Mouse (Mus musculus): ENCODE results near the gene P2rx2. TPM values are rescaled to one million over a fixed set of nuclear protein-coding genes. Genes with fewer than 3 reads are reported as not detected.
A peak's percentile ranks its signal among the peaks of the same experiment; 100 is the strongest.

Gene P2rx2
- total RNA-seq (2021), result under 1 TPM in 1 of 2 experiments, not detected in 1; 0.75 TPM

DNA sequence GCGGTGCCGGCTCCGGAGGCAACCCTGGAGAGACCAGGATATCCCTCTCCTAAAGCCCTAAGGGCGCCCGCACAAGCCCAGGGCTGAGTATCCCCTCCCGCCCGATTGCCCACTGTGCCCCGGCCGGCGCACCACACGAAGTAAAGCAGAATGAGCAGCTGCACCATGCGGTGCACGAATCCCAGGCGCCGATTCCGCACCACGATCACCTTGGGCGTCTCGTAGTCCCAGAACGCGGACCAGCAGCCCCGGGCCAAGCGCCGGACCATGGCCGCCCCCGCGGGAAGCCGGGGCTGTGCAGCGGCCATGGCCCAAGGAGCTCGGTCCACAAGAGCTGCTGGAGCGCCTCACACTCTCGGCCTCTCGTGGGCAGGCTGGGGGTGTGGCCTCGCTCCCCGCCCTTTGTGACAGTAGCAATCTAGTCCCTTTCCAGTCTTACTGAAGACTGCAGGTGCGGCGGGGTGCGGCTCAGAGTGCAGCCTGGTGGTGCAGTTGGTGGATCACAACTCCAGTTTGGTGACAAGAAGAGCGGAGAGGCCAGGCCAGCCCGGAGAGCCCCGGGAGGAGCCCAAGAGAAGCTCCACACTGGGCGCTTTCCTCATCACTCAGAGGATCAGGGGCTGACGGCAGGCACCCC lies at the start of gene P2rx2:
Gene P2rx2, minus strand, starts transcription at position 565 of the 637 bp plus-strand sequence.
- no peak for DNase-seq (ENCODE audit: extremely low spot score in 1 of 2, low spot score in 1 of 2)

DNA sequence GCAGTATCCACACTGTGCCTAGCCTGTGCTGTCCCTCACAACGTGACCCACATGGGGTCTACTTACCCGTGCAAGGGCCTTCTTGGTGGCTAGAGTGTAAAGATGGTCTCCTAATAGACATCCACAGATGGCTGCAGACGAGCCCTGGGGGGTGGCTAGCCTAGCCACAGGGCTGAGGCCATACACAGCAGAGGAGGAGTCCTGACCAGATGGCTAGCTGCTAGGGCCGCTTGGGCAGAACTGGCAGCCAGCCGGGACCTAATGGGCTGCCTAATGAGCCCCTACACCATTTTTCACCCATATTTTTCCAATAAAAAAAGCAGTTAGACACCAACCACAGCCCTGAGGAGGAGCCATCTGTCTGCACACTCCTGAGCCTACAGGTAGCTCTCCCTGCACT lies 49.7 kb upstream of the P2rx2 start:
- no peak for DNase-seq (ENCODE audit: extremely low spot score in 1 of 2, low spot score in 1 of 2)

DNA sequence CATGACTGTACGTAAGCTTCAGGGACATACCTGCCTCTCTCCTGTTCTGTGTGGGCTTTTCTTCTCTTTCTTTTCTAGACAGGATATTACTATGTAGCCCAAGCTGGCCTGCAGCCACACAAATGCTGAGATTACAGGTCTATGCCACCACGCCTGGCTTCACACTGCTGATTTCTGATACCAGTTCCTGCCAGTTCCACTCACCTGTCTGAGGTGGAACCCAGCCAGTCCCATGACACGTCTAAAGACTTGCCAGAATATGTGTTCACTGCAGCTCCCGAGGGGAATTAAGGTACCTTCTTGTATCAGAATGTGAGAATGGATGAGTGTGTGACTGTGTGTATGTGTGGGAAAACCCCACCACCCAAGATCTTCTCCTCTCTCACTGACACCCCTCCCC lies 47.6 kb upstream of the P2rx2 start:
- no peak for DNase-seq (ENCODE audit: extremely low spot score in 1 of 2, low spot score in 1 of 2)

- no peak for DNase-seq (ENCODE audit: extremely low spot score in 1 of 2, low spot score in 1 of 2)
These were observed 44.3 kb upstream of the P2rx2 start for GRCm38 (mm10) chr5:110387332-110387731.

DNA sequence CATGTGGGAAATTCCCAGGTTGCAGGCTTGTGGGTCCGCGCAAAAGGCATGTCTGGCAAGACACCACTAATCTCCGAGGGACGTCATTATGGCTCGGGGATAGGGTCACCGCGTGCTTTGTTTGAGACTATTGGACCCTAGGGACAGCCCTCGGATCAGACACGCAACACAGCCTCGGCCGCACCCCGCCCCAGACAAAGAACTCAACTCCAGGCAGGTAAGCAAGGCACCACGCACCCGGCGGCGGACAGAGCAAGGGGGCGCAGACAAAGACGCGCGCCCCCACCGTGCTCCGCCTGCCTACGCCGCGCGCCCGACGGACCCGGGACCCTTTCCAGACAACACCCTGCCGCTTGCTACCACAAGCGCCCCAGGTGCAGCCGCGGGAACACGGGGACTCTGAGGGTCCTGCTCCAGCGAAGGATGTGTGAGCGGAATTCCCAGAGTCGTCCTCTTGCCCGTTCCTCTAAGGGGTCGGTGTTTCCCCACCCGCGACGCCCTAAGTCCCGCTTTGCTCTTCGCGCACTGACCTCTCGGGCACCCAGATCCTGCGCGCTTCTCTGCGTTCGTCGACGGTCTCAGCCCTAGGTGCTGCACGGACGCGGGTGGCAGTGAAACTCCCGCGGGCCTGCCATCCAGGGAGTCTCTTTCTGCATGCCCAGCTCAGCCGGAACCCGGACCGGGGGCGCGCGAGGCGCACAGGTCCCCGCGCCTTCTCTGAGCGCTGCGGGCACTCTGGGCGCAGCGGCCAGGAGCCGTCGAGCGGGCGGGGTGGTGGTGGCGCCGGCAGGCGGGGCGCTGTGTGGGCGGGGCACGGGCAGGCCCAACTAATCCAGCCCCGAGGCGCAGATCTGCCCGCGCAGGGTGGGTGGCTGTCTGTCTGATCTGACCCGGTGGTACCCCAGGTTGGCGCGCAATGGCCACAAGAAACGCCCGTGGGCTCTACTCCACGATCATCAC lies 43.6 kb upstream of the P2rx2 start:
- DNase-seq (ENCODE audit: extremely low spot score in 1 of 2, low spot score in 1 of 2), result peak; percentile 61 to 66

- DNase-seq (ENCODE audit: extremely low spot score in 1 of 2, low spot score in 1 of 2), result no peak
These were observed 42.3 kb upstream of the P2rx2 start for GRCm38 (mm10) chr5:110385263-110385662.

DNA sequence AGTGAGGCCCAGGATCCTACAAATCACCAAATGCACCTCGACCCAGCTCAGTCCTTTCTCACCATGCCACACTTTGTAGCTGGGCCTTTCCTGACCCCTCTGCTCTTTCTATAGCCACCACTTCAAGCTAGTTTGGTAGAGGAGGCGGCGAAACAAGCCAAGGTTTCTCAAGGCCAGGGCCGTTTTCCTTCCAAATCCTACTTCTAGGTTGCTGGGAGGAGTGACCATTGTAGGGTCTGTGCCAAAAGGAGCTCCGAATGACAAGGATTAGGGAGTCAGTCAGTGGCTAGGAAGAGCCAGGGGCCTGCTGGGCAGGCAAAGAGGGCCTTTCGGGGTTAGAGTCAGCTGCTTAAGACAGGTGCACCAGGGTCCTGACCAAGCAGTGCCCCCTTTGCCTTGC lies 41.5 kb upstream of the P2rx2 start:
- no peak for DNase-seq (ENCODE audit: extremely low spot score in 1 of 2, low spot score in 1 of 2)

GRCm38 (mm10) chr5:110379823-110380222 lies 36.8 kb upstream of the P2rx2 start:
- no peak for DNase-seq (ENCODE audit: extremely low spot score in 1 of 2, low spot score in 1 of 2)

GRCm38 (mm10) chr5:110379086-110379485 lies 36.1 kb upstream of the P2rx2 start:
- DNase-seq (ENCODE audit: extremely low spot score in 1 of 2, low spot score in 1 of 2), result no peak

DNA sequence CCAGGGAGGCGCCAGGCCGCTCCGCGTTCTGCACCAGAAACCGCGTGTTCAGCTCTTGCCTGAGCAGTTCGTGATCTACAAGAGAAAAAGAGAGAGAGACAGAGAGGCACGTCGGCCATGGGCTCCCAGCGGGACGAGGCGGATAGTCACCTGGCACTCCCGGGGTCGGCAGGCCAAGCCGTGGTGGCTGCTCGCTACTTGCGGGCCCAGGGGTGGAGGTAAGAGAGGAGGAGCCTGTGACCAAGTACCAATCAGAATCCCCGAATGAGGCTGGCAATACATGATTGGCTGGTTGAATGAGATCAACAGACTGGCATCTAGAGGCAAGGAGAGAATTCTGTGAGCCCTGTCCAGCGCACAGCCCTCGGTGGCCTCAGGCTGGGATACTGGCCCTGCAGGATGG lies 35.2 kb upstream of the P2rx2 start:
- DNase-seq (ENCODE audit: extremely low spot score in 1 of 2, low spot score in 1 of 2), result peak in 1 of 2 experiments; percentile 46

- peak; percentile 69 to 92 for DNase-seq (ENCODE audit: extremely low spot score in 1 of 2, low spot score in 1 of 2)
These were observed 33.9 kb upstream of the P2rx2 start for GRCm38 (mm10) chr5:110376802-110377433.

DNA sequence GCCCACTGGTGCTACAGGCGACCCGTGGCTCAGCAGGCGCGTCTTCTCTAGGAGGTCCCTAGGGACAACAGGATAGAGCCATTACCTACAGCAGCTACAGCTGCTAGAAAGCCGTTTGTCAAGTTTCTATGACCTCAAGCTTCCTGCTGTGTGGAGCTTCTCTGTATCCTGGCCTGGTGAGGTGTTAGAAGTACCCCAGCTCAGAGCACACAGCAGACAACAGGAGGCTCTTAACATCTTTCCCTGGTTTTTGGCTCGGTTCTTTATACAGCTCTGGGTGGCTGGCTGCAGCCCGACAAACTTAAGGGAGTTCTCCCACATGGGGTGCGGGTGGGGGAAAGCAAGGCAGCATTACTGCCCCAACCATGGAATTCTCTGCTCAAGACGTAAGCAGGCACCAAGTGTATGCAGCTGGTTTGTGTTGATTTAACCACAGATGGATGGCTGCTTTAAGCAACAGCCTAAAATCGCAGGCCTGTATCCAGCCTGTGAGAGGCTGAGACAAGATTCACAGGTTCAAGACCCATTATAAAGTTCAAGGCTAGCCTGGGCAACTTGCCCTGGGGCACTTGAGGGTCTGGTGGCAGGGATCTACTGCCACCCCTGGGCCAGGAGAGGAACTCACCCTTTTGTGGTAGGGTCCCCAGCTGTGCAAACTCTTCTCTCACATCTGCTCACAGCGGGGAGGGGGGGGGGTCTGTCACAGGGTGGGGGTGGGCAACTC lies 21.0 kb upstream of the P2rx2 start:
- DNase-seq (ENCODE audit: extremely low spot score in 1 of 2, low spot score in 1 of 2), result no peak

GRCm38 (mm10) chr5:110363179-110363821 lies 20.3 kb upstream of the P2rx2 start:
- peak; percentile 61 to 66 for DNase-seq (ENCODE audit: extremely low spot score in 1 of 2, low spot score in 1 of 2)

- DNase-seq (ENCODE audit: extremely low spot score in 1 of 2, low spot score in 1 of 2), result no peak
These were observed 19.8 kb upstream of the P2rx2 start for GRCm38 (mm10) chr5:110362813-110363178.

DNA sequence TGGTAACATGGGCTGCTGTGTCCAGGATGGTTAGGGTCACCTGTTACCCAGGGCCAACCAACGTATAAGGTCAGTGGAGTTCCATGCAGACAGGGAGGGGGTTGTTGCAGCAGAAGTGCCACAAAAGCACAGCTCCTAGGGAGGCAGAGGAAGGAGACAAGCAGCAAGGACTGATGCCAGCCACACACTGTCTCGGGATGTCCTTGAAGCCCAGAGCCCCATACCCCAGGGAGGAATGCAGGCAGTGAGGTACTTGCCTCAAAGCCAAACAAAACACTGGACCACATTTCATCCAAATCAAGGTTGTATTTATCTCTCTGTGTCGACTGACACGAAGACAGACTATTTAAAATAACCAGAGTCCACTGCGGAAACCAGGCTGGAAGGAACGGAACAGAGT lies 18.5 kb upstream of the P2rx2 start:
- no peak for DNase-seq (ENCODE audit: extremely low spot score in 1 of 2, low spot score in 1 of 2)

GRCm38 (mm10) chr5:110357531-110358179 lies 14.6 kb upstream of the P2rx2 start:
- peak; percentile 83 to 97 for DNase-seq (ENCODE audit: extremely low spot score in 1 of 2, low spot score in 1 of 2)

DNA sequence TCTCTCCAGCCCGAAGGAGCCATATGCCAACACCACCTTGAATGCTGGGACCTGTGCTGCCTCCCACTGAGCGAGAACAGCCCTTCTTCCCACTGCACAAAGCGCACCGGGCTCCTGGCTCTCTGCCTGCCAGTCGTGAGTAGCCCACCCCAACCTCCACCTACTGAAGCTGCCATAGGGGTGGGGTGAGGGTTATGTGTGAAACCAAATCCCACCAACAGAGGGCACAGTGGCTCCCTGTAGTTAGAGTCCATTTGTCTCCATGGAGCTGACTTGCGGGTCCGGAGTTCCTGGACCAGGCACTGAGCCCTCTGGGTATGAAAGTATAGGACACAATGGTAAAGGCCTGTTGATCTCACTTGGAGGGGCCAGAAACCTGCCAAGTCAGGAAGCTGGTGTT lies 11.7 kb upstream of the P2rx2 start:
- DNase-seq (ENCODE audit: extremely low spot score in 1 of 2, low spot score in 1 of 2), result peak in 1 of 2 experiments; percentile 60

DNA sequence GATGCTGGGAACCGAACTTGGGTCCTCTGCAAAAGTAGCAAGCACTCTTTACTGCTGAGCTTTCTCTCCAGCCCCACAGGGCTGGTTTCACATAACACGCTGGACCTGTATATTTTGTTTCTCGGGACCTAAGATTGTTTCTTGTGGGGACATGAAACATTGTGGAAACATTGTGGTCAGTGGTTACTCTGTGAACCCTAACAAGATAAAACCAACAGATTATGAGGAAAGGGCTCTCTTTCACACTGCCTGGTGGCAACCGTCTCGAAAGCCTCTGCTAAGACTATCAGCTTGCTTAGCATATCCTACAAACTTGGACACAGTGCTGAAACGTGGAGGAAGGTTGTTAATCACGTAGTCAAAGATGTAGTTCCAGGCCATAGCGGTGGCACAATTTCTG lies 4.0 kb upstream of the P2rx2 start:
- no peak for DNase-seq (ENCODE audit: extremely low spot score in 1 of 2, low spot score in 1 of 2)

- DNase-seq (ENCODE audit: extremely low spot score in 1 of 2, low spot score in 1 of 2), result no peak
These were observed 2.5 kb upstream of the P2rx2 start for GRCm38 (mm10) chr5:110345553-110345952.

DNA sequence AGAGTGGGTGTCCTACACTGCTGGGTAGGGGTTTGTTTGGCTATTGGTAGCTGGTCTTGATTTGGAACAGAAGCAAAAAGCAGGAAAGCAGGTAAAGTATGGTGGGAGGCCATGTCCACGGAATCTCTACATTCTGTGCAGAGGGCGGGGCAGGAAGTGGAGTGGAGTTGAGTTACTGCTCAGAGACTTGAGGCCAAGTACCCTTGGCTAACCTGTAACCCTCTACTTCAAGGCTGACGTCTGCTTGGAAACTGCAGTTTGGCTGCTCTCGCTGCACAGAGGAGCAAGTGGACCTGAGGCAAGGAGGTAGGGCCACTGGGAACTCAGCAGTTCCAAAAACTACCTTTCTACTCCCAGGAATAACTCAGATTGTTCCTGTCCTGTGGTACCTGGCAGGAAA lies 1.5 kb upstream of the P2rx2 start, which contains the start of gene Lrcol1:
Gene Lrcol1, plus strand, starts transcription at position 207 of the 400 bp plus-strand sequence.
- DNase-seq (ENCODE audit: extremely low spot score in 1 of 2, low spot score in 1 of 2), result no peak
